Mouse (Mus musculus): ENCODE results near the gene Nisch. TPM values are rescaled to one million over a fixed set of nuclear protein-coding genes. Genes with fewer than 3 reads are reported as not detected.

Gene Nisch
- polyA plus RNA-seq, 1 experiment from 2014 or later, result 377 TPM

- peak overlapping the region; percentile 95 for H3K27ac ChIP-seq (ENCODE audit: low read length)
- H3K4me1 ChIP-seq (replicated peaks; ENCODE audit: control insufficient read depth, insufficient read depth, low read length), result peaks cover 35% of the 10 kb centered on the region
- under 1% methylated on average over 23 of the region's 23 CpGs for WGBS
- peak overlapping the region; percentile 64 for H3K4me2 ChIP-seq (ENCODE audit: low read depth, low read length)
- no peaks in the 10 kb centered on the region for H3K27me3 ChIP-seq (ENCODE audit: control insufficient read depth, insufficient read depth, low read depth, low read length)
- no peaks in the 10 kb centered on the region for H3K9me3 ChIP-seq (ENCODE audit: control insufficient read depth, low read length)
- peak; percentile 37 for ATAC-seq (ENCODE audit: low read depth)
- peak overlapping the region; percentile 82 for H3K4me3 ChIP-seq (ENCODE audit: low read length)
- H3K36me3 ChIP-seq (ENCODE audit: control insufficient read depth, insufficient read depth, low read length), result peaks cover 4% of the 10 kb centered on the region; the same call in 1 of the 2 replicates
- H3K9ac ChIP-seq (ENCODE audit: low read length), result peak overlapping the region; percentile 94
Measured at GRCm38 (mm10) chr14:31128101-31128825, 88.5 kb downstream of the Nisch start.

GRCm38 (mm10) chr14:31126826-31127225 is 89.9 kb downstream of the Nisch start:
- peaks cover 7% of the 10 kb centered on the region; the same call in 1 of the 2 replicates for H3K36me3 ChIP-seq (ENCODE audit: control insufficient read depth, insufficient read depth, low read length)
- H3K4me3 ChIP-seq (ENCODE audit: low read length), result no peak overlapping the region; the same call in 1 of the 2 replicates
- no peaks in the 10 kb centered on the region for H3K9me3 ChIP-seq (ENCODE audit: control insufficient read depth, low read length)
- WGBS, result 88% methylated on average over 8 of the region's 8 CpGs
- no peak overlapping the region for H3K9ac ChIP-seq (ENCODE audit: low read length)
- H3K27ac ChIP-seq (ENCODE audit: low read length), result no peak overlapping the region
- H3K27me3 ChIP-seq (ENCODE audit: control insufficient read depth, insufficient read depth, low read depth, low read length), result no peaks in the 10 kb centered on the region
- peaks cover 21% of the 10 kb centered on the region for H3K4me1 ChIP-seq (replicated peaks; ENCODE audit: control insufficient read depth, insufficient read depth, low read length)
- ATAC-seq (ENCODE audit: low read depth), result no peak
- H3K4me2 ChIP-seq (ENCODE audit: low read depth, low read length), result peak overlapping the region; percentile 52

GRCm38 (mm10) chr14:31125106-31126075 is 91.4 kb downstream of the Nisch start:
- no peak for ATAC-seq (ENCODE audit: low read depth)
- H3K4me1 ChIP-seq (replicated peaks; ENCODE audit: control insufficient read depth, insufficient read depth, low read length), result peaks cover 21% of the 10 kb centered on the region

More at GRCm38 (mm10) chr14:31125106-31126075, 91.4 kb downstream of the Nisch start:
- H3K27ac ChIP-seq (ENCODE audit: low read length), result peak overlapping the region; percentile 29; the same call in 1 of the 2 replicates
- H3K36me3 ChIP-seq (ENCODE audit: control insufficient read depth, insufficient read depth, low read length), result peaks cover 7% of the 10 kb centered on the region; the same call in 1 of the 2 replicates
- H3K27me3 ChIP-seq (ENCODE audit: control insufficient read depth, insufficient read depth, low read depth, low read length), result no peaks in the 10 kb centered on the region
- H3K4me2 ChIP-seq (ENCODE audit: low read depth, low read length), result no peak overlapping the region; the same call in 1 of the 2 replicates
- H3K9me3 ChIP-seq (ENCODE audit: control insufficient read depth, low read length), result no peaks in the 10 kb centered on the region
- WGBS, result 44% methylated on average over 9 of the region's 9 CpGs
- H3K4me3 ChIP-seq (ENCODE audit: low read length), result no peak overlapping the region
- peak overlapping the region; percentile 9; the same call in 1 of the 2 replicates for H3K9ac ChIP-seq (ENCODE audit: low read length)

Other genes starting within 250 kb of the Nisch start
- gene Glt8d1, start 215.5 kb downstream of the Nisch start, polyA plus RNA-seq (2015; fragmentation: Nextera tagmentation; extraction: Ambion mirVana), result 67.9 and 70.2 TPM in 2 replicates
- 434 and 441 TPM in 2 replicates for gene Spcs1, start 215.3 kb downstream of the Nisch start, polyA plus RNA-seq (2015; fragmentation: Nextera tagmentation; extraction: Ambion mirVana)
- 115 and 120 TPM in 2 replicates for gene Pbrm1, start 197.8 kb downstream of the Nisch start, polyA plus RNA-seq (2015; fragmentation: Nextera tagmentation; extraction: Ambion mirVana)
- gene Gnl3, start 197.8 kb downstream of the Nisch start, polyA plus RNA-seq (2015; fragmentation: Nextera tagmentation; extraction: Ambion mirVana), result 65.8 and 76.2 TPM in 2 replicates
- gene Smim4, start 88.0 kb downstream of the Nisch start, polyA plus RNA-seq (2015; fragmentation: Nextera tagmentation; extraction: Ambion mirVana), result 79.4 and 82.2 TPM in 2 replicates
- 379 and 414 TPM in 2 replicates for gene Nt5dc2, start 85.9 kb downstream of the Nisch start, polyA plus RNA-seq (2015; fragmentation: Nextera tagmentation; extraction: Ambion mirVana)
- gene Stab1, start 48.3 kb downstream of the Nisch start, polyA plus RNA-seq (2015; fragmentation: Nextera tagmentation; extraction: Ambion mirVana), result 48.9 and 52.1 TPM in 2 replicates
- 93.6 and 113 TPM in 2 replicates for gene Tnnc1, start 8.6 kb downstream of the Nisch start, polyA plus RNA-seq (2015; fragmentation: Nextera tagmentation; extraction: Ambion mirVana)
- gene Sema3g, start 914 bp upstream of the Nisch start, polyA plus RNA-seq (2015; fragmentation: Nextera tagmentation; extraction: Ambion mirVana), result 2.3 and 2.7 TPM in 2 replicates
- gene Phf7, start 34.4 kb upstream of the Nisch start, polyA plus RNA-seq (2015; fragmentation: Nextera tagmentation; extraction: Ambion mirVana), result 13.5 TPM in 2 replicates
- 79.8 and 82.2 TPM in 2 replicates for gene Bap1, start 34.5 kb upstream of the Nisch start, polyA plus RNA-seq (2015; fragmentation: Nextera tagmentation; extraction: Ambion mirVana)
- gene Dnah1, start 107.0 kb upstream of the Nisch start, polyA plus RNA-seq (2015; fragmentation: Nextera tagmentation; extraction: Ambion mirVana), result 2.5 and 2.7 TPM in 2 replicates
- 32.8 and 34.9 TPM in 2 replicates for gene Capn7, start 119.7 kb upstream of the Nisch start, polyA plus RNA-seq (2015; fragmentation: Nextera tagmentation; extraction: Ambion mirVana)
- gene Sh3bp5, start 219.1 kb upstream of the Nisch start, polyA plus RNA-seq (2015; fragmentation: Nextera tagmentation; extraction: Ambion mirVana), result 26.1 and 27.3 TPM in 2 replicates

Data from lung, embryonic 16.5 days (tissue).